Mouse (Mus musculus): ENCODE data around the gene Abcg4. TPM values are rescaled to one million over a fixed set of nuclear protein-coding genes. Genes with fewer than 3 reads are reported as not detected.

The Abcg4 gene
- polyA plus RNA-seq, 1 experiment from 2014 or later = 3.7 TPM

DNA sequence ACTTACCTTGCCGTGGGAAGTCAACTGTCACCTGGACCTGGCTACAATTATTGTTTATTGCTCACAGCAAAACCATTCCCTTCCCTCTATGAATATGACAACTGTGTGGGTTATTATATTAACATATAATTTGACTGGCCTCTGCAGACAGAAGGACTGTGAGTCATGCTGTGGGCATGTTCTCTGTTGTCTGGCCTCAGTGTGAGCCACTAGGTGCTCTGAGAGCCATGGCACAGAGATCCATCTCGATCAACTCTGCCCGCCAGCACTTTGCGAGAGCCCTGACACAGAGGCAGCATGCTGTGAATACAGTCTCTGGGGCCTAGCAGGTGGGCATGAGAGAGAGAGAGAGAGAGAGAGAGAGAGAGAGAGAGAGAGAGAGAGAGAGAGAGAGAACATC is 18.4 kb downstream of the Abcg4 start:
- H3K27me3 ChIP-seq (ENCODE audit: control insufficient read depth, insufficient read depth, low read length) = no peaks in the 10 kb centered on the region; the same call in 1 of the 2 replicates
- no peak overlapping the region for H3K4me2 ChIP-seq (ENCODE audit: low read depth, severe bottlenecking)
- no peak overlapping the region for H3K27ac ChIP-seq (replicated peaks; ENCODE audit: low read depth, low read length)
- WGBS = 89% methylated on average over 4 of the region's 4 CpGs
- no peak overlapping the region for H3K4me3 ChIP-seq (ENCODE audit: low read depth, low read length)
- H3K9ac ChIP-seq (ENCODE audit: low read length) = no peak overlapping the region
- H3K4me1 ChIP-seq (ENCODE audit: control insufficient read depth, insufficient read depth, low read length) = no peaks in the 10 kb centered on the region
- ATAC-seq (ENCODE audit: insufficient number of reproducible peaks, low FRiP score, low TSS enrichment, low read depth) (no peak), DNase-seq (ENCODE audit: low spot score) (no peak)
- H3K9me3 ChIP-seq (ENCODE audit: control insufficient read depth, low read length) = no peaks in the 10 kb centered on the region
- no peaks in the 10 kb centered on the region for H3K36me3 ChIP-seq (ENCODE audit: control insufficient read depth, insufficient read depth, low read length)

DNA sequence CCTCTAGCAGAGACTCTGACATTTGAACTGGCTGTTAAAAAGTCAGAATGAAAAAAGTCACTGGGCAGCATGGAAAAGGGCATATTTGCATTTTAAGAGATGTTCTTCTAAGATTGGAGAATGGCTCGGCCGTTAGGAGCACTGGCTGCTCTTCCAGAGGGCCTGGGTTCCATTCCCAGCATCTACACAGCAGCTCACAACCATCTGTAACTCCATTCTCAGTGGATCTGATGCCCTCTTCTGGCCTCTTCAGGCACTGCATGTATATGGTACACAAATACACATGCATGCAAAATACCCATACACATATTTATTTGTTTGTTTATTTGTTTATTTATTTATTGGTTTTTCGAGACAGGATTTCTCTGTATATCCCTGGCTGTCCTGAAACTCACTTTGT is 19.3 kb downstream of the Abcg4 start:
- Histone ChIP-seq H3K9ac (ENCODE audit: low read length) (no peak overlapping the region), H3K4me3 (ENCODE audit: low read depth, low read length) (no peak overlapping the region), H3K36me3 (ENCODE audit: control insufficient read depth, insufficient read depth, low read length) (no peaks in the 10 kb centered on the region), H3K27ac (replicated peaks; ENCODE audit: low read depth, low read length) (no peak overlapping the region), H3K27me3 (ENCODE audit: control insufficient read depth, insufficient read depth, low read length) (no peaks in the 10 kb centered on the region; the same call in 1 of the 2 replicates), H3K4me2 (ENCODE audit: low read depth, severe bottlenecking) (no peak overlapping the region), H3K9me3 (ENCODE audit: control insufficient read depth, low read length) (no peaks in the 10 kb centered on the region), H3K4me1 (ENCODE audit: control insufficient read depth, insufficient read depth, low read length) (no peaks in the 10 kb centered on the region)
- ATAC-seq (ENCODE audit: insufficient number of reproducible peaks, low FRiP score, low TSS enrichment, low read depth) (no peak), DNase-seq (ENCODE audit: low spot score) (peak; percentile 39)
- 83% methylated on average over 3 of the region's 3 CpGs for WGBS

DNA sequence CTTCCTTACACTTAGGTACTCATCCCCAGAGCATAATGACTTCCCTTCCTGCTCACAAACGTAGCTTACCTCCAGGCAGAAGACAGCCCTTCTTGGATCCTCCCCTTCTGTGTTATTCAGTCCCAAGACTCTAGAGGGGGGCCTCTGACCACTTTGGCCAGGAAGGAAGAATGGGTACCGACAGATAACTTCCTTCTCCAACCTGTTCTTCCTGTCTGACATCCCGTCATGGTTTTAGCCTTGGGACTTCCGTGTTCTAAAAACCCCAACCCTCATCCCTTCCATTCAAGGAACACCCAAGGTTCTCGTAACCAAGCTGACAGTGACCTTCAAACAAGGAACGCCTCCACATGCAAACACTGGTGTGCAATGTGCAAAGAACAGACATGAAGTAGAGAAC is 20.0 kb downstream of the Abcg4 start, which contains the start of gene Nlrx1:
Nlrx1 (minus strand) TSS at position 168 of the 400 bp plus-strand sequence.
- H3K36me3 ChIP-seq (ENCODE audit: control insufficient read depth, insufficient read depth, low read length) = no peaks in the 10 kb centered on the region
- DNase-seq (ENCODE audit: low spot score) = no peak
- peak within 1 kb of the TSS; percentile 41 for H3K4me3 ChIP-seq (ENCODE audit: low read depth, low read length)
- no peaks in the 10 kb centered on the region for H3K9me3 ChIP-seq (ENCODE audit: control insufficient read depth, low read length)
- peak within 1 kb of the TSS; percentile 85 for H3K9ac ChIP-seq (ENCODE audit: low read length)
- no peaks in the 10 kb centered on the region for H3K4me1 ChIP-seq (ENCODE audit: control insufficient read depth, insufficient read depth, low read length)
- no peaks in the 10 kb centered on the region; the same call in 1 of the 2 replicates for H3K27me3 ChIP-seq (ENCODE audit: control insufficient read depth, insufficient read depth, low read length)
- H3K4me2 ChIP-seq (ENCODE audit: low read depth, severe bottlenecking) = peak within 1 kb of the TSS; percentile 71
- no peak for ATAC-seq (ENCODE audit: insufficient number of reproducible peaks, low FRiP score, low TSS enrichment, low read depth)
- H3K27ac ChIP-seq (replicated peaks; ENCODE audit: low read depth, low read length) = no peak within 1 kb of the TSS
- WGBS = 83% methylated on average over 6 of the region's 6 CpGs

DNA sequence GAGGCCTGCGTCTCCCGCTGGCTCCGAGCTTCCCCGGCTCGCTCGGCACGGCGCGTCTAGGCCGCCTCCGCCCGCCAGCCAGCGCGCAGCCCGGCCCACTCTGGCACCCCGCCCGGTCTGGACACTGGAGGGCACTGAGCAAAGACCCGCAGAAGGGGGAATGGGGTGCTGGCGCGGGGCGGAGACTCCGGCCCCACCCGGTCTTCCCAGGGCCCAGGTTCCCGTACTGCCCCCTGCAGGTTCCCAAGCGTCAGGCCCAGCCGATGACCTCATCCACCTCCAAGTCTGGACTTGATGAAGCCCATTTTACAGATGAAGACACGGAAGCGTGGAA is 20.4 kb downstream of the Abcg4 start:
- H3K27me3 ChIP-seq (ENCODE audit: control insufficient read depth, insufficient read depth, low read length) = no peaks in the 10 kb centered on the region
- WGBS = 7% methylated on average over 16 of the region's 28 CpGs
- H3K27ac ChIP-seq (replicated peaks; ENCODE audit: low read depth, low read length) = no peak overlapping the region
- H3K9ac ChIP-seq (ENCODE audit: low read length) = peak overlapping the region; percentile 85
- H3K4me2 ChIP-seq (ENCODE audit: low read depth, severe bottlenecking) = peak overlapping the region; percentile 71
- no peaks in the 10 kb centered on the region for H3K36me3 ChIP-seq (ENCODE audit: control insufficient read depth, insufficient read depth, low read length)
- ATAC-seq (ENCODE audit: insufficient number of reproducible peaks, low FRiP score, low TSS enrichment, low read depth) (peak; percentile 51; the same call in 1 of the 2 replicates), DNase-seq (ENCODE audit: low spot score) (peak; percentile 85)
- H3K4me1 ChIP-seq (ENCODE audit: control insufficient read depth, insufficient read depth, low read length) = no peaks in the 10 kb centered on the region
- peak overlapping the region; percentile 41 for H3K4me3 ChIP-seq (ENCODE audit: low read depth, low read length)
- H3K9me3 ChIP-seq (ENCODE audit: control insufficient read depth, low read length) = no peaks in the 10 kb centered on the region

GRCm38 (mm10) chr9:44267319-44268026 is 20.9 kb downstream of the Abcg4 start:
- ATAC-seq (ENCODE audit: insufficient number of reproducible peaks, low FRiP score, low TSS enrichment, low read depth) (no peak), DNase-seq (ENCODE audit: low spot score) (peak; percentile 35)
- 16% methylated on average over 20 of the region's 23 CpGs for WGBS
- Histone ChIP-seq H3K4me2 (ENCODE audit: low read depth, severe bottlenecking) (peak overlapping the region; percentile 71), H3K27ac (replicated peaks; ENCODE audit: low read depth, low read length) (no peak overlapping the region), H3K4me3 (ENCODE audit: low read depth, low read length) (peak overlapping the region; percentile 41), H3K9me3 (ENCODE audit: control insufficient read depth, low read length) (no peaks in the 10 kb centered on the region), H3K36me3 (ENCODE audit: control insufficient read depth, insufficient read depth, low read length) (no peaks in the 10 kb centered on the region), H3K27me3 (ENCODE audit: control insufficient read depth, insufficient read depth, low read length) (no peaks in the 10 kb centered on the region), H3K4me1 (ENCODE audit: control insufficient read depth, insufficient read depth, low read length) (no peaks in the 10 kb centered on the region), H3K9ac (ENCODE audit: low read length) (peak overlapping the region; percentile 85)

GRCm38 (mm10) chr9:44266478-44267226 is 21.8 kb downstream of the Abcg4 start:
- Histone ChIP-seq H3K4me1 (ENCODE audit: control insufficient read depth, insufficient read depth, low read length) (no peaks in the 10 kb centered on the region), H3K27me3 (ENCODE audit: control insufficient read depth, insufficient read depth, low read length) (no peaks in the 10 kb centered on the region), H3K4me3 (ENCODE audit: low read depth, low read length) (no peak overlapping the region), H3K9me3 (ENCODE audit: control insufficient read depth, low read length) (no peaks in the 10 kb centered on the region), H3K9ac (ENCODE audit: low read length) (no peak overlapping the region), H3K4me2 (ENCODE audit: low read depth, severe bottlenecking) (no peak overlapping the region), H3K27ac (replicated peaks; ENCODE audit: low read depth, low read length) (no peak overlapping the region), H3K36me3 (ENCODE audit: control insufficient read depth, insufficient read depth, low read length) (no peaks in the 10 kb centered on the region)
- 66% methylated on average over 8 of the region's 8 CpGs for WGBS
- no peak for ATAC-seq (ENCODE audit: insufficient number of reproducible peaks, low FRiP score, low TSS enrichment, low read depth)
- no peak for DNase-seq (ENCODE audit: low spot score)

GRCm38 (mm10) chr9:44261388-44261787 is 27.0 kb downstream of the Abcg4 start:
- Histone ChIP-seq H3K36me3 (ENCODE audit: control insufficient read depth, insufficient read depth, low read length) (no peaks in the 10 kb centered on the region), H3K27ac (replicated peaks; ENCODE audit: low read depth, low read length) (no peak overlapping the region), H3K9me3 (ENCODE audit: control insufficient read depth, low read length) (no peaks in the 10 kb centered on the region), H3K4me3 (ENCODE audit: low read depth, low read length) (no peak overlapping the region), H3K4me2 (ENCODE audit: low read depth, severe bottlenecking) (no peak overlapping the region), H3K9ac (ENCODE audit: low read length) (no peak overlapping the region), H3K27me3 (ENCODE audit: control insufficient read depth, insufficient read depth, low read length) (no peaks in the 10 kb centered on the region), H3K4me1 (ENCODE audit: control insufficient read depth, insufficient read depth, low read length) (no peaks in the 10 kb centered on the region)
- WGBS = 84% methylated on average over 14 of the region's 14 CpGs
- no peak for ATAC-seq (ENCODE audit: insufficient number of reproducible peaks, low FRiP score, low TSS enrichment, low read depth)
- no peak for DNase-seq (ENCODE audit: low spot score)

DNA sequence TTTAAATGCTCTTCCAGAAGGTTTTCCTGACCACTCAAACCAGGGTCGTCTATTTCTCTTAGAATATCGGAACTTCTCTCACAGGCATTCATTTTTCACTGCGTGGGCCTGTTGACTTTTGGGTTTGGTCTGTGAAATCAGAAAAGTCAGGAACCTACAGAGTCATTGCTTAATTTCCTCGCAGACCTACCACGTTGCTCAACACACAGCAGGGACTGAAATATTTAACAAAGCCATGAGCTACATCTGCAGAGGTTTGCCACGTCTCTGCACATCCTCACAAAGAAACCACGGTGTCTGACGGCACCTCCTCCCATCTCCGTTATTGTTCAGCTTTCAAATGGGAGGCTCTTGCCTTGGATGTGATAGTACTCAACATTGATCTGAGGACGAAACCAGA is 29.4 kb downstream of the Abcg4 start:
- no peak overlapping the region for H3K4me2 ChIP-seq (ENCODE audit: low read depth, severe bottlenecking)
- ATAC-seq (ENCODE audit: insufficient number of reproducible peaks, low FRiP score, low TSS enrichment, low read depth) = no peak
- WGBS = 87% methylated on average over 10 of the region's 10 CpGs

More for the DNA sequence above, 29.4 kb downstream of the Abcg4 start:
- peaks cover 12% of the 10 kb centered on the region for H3K4me1 ChIP-seq (ENCODE audit: control insufficient read depth, insufficient read depth, low read length)
- H3K36me3 ChIP-seq (ENCODE audit: control insufficient read depth, insufficient read depth, low read length) = no peaks in the 10 kb centered on the region
- H3K9me3 ChIP-seq (ENCODE audit: control insufficient read depth, low read length) = no peaks in the 10 kb centered on the region
- no peak overlapping the region for H3K4me3 ChIP-seq (ENCODE audit: low read depth, low read length)
- H3K9ac ChIP-seq (ENCODE audit: low read length) = no peak overlapping the region
- no peak for DNase-seq (ENCODE audit: low spot score)
- no peaks in the 10 kb centered on the region for H3K27me3 ChIP-seq (ENCODE audit: control insufficient read depth, insufficient read depth, low read length)
- no peak overlapping the region for H3K27ac ChIP-seq (replicated peaks; ENCODE audit: low read depth, low read length)
